In genomic region chr11:62294121-62294520, GRCm38 (mm10) we compare ENCODE assay signal across 17 mouse cellular contexts. TPM values are rescaled to one million over a fixed set of nuclear protein-coding genes. Genes with fewer than 3 reads are reported as not detected.
"Had no signal": no experiment of that assay in that cellular context is flagged by ENCODE, and none has a peak within 500 bp of the region (broad histone marks: within the 10 kb centered on the region; RNA-seq: fewer than 3 reads in every experiment).

No protein-coding gene starts in this region.

- H3K27me3 ChIP-seq: limb, embryonic 13.5 days; liver, embryonic 13.5 days; midbrain, embryonic 12.5 days; midbrain, embryonic 15.5 days; neural tube, embryonic 13.5 days had no signal

- H3K9me3 ChIP-seq: limb, embryonic 10.5 days; limb, embryonic 13.5 days; liver, embryonic 13.5 days; midbrain, embryonic 12.5 days; midbrain, embryonic 15.5 days; neural tube, embryonic 13.5 days had no signal

- H3K4me1 ChIP-seq: limb, embryonic 10.5 days; limb, embryonic 13.5 days; liver, embryonic 13.5 days; midbrain, embryonic 12.5 days; midbrain, embryonic 15.5 days; neural tube, embryonic 13.5 days had no signal

- H3K9ac ChIP-seq: limb, embryonic 13.5 days; liver, embryonic 13.5 days; lung, embryonic 14.5 days; midbrain, embryonic 12.5 days; midbrain, embryonic 15.5 days; neural tube, embryonic 13.5 days had no signal

- DNase-seq: kidney, adult 18-20 months; kidney, adult 9 months; kidney, postnatal 14 days; kidney, postnatal 4 days; liver, embryonic 13.5 days; lung, embryonic 14.5 days; lung, postnatal 14 days; retina, postnatal 1 day; thymus, adult 2 months; thymus, postnatal 14 days had no signal

- H3K4me2 ChIP-seq: limb, embryonic 13.5 days; liver, embryonic 13.5 days; lung, embryonic 14.5 days; midbrain, embryonic 12.5 days; midbrain, embryonic 15.5 days; neural tube, embryonic 13.5 days had no signal

- H3K27ac ChIP-seq: limb, embryonic 10.5 days; limb, embryonic 13.5 days; liver, embryonic 13.5 days; macrophage; midbrain, embryonic 12.5 days; midbrain, embryonic 15.5 days; neural tube, embryonic 13.5 days had no signal

- H3K4me3 ChIP-seq: limb, embryonic 10.5 days; limb, embryonic 13.5 days; liver, embryonic 13.5 days; midbrain, embryonic 12.5 days; midbrain, embryonic 15.5 days; neural tube, embryonic 13.5 days had no signal

- ATAC-seq: midbrain, embryonic 15.5 days had no signal

RNA-seq across cellular contexts. Expression of gene Adora2b, which starts 45.3 kb away (rescaled TPM):
- total RNA-seq: liver, adult 2 months had no signal
